Mouse (Mus musculus) spleen, adult 2 months (tissue): ENCODE measurements around the gene Ugt1a10.

Experiments used
- CTCF ChIP-seq: fragments of 200-500 bp; IDR thresholded peaks from 2 replicates; pipeline ENCODE4 v1.5.1; 2011; ENCODE audit warnings: mild to moderate bottlenecking, inconsistent platforms; ENCODE audit not compliant: insufficient read depth, insufficient read length, insufficient replicate concordance; ENCODE audit errors: extremely low read depth
- POLR2A ChIP-seq: fragments of 200-500 bp; IDR thresholded peaks from 2 replicates; pipeline ENCODE4 v1.6.1; 2011; ENCODE audit warnings: low read depth, low read length, inconsistent platforms

DNA sequence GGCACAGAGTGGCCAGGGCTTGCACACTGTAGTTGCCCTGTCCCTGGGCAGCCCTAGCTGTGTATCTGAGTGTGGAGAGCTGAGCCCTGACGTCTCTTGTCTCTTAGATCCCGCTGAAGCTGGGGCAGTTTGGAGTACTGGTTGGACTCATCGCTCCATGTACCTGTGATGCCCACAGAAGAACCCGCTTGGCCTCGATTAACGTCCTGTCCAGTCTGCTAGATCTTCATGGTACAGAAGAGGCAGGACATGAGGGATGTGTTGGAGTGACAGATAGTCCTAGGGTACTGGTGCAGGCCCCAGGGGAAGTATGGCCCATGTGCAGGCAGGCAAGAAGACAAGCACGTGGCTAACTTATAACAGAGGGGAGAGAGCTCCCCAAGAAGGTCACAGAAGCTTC lies 194.4 kb downstream of the Ugt1a10 start:
- TF ChIP-seq CTCF (no peak), POLR2A (no peak)
